Mouse (Mus musculus): ENCODE results near the gene Timm29. TPM values are rescaled to one million over a fixed set of nuclear protein-coding genes. Genes with fewer than 3 reads are reported as not detected.
"Not testable (repeated sequence)": the region's sequence is repeated elsewhere in the genome, so short reads cannot be mapped to it uniquely, and the experiment has no call there.

Gene Timm29
- total and polyA plus RNA-seq, 2 experiments from 2014 or later: 61.7 to 81.5 TPM

DNA sequence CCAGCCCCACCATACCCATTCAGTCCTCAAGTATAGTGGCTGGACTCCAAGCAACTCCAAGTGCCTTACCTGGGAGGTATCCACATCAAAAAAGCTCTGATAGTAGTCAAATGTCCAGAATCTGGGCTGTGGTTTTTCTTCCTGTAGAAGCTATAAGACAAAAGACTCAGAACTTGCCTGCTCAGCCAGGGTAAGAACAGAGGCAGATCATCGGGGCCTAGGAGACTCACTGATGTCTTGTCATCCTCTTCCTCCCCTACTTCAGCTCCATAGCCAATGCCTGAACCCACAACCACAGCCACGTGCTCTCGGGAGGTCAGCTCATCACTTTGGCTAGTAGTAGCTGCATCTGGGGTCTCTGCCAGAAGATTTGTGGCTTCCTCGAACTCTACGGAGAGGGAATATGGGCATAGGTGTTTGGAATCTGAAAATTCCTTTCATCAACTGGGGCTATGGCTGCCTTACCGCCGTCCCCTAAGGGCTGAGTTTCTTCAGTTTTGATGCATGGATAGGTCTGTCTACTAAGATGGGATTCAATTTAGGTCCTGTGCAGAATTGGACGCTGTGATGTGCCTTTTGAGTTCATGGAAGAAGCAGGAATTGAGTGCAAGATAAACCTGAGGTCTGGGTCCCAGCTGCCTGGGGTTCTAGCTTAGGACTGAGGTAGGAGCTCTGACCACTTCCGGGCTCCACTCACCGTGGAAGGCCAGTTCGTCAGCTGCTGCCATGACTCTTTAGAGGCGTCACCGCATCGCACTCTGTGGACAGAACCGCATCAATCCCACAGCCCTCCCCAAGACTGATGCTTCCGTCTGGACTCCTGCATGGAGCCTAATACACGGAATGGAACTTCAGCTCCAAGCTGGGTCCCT, 455 bp upstream of the Timm29 start:
- WGBS: 22% methylated on average over 17 of the region's 17 CpGs
- no peak for TF ChIP-seq CTCF (IDR thresholded peaks at IDR 0.05; ENCODE audit: low read depth)
- Histone ChIP-seq H3K4me2 (ENCODE audit: low read depth) (peak overlapping the region; percentile 96), H3K27me3 (ENCODE audit: insufficient read depth, low read length) (no peaks in the 10 kb centered on the region), H3K9me3 (ENCODE audit: low read length) (no peaks in the 10 kb centered on the region), H3K27ac (ENCODE audit: low read depth, low read length) (peak overlapping the region; percentile 74), H3K4me1 (ENCODE audit: insufficient read depth) (peaks cover 23% of the 10 kb centered on the region), H3K9ac (peak overlapping the region; percentile 76), H3K36me3 (ENCODE audit: insufficient read depth) (peaks cover 34% of the 10 kb centered on the region), H3K4me3 (ENCODE audit: low read depth, low read length) (peak overlapping the region; percentile 78)
- ATAC-seq (peak; percentile 60), DNase-seq (no peak)

DNA sequence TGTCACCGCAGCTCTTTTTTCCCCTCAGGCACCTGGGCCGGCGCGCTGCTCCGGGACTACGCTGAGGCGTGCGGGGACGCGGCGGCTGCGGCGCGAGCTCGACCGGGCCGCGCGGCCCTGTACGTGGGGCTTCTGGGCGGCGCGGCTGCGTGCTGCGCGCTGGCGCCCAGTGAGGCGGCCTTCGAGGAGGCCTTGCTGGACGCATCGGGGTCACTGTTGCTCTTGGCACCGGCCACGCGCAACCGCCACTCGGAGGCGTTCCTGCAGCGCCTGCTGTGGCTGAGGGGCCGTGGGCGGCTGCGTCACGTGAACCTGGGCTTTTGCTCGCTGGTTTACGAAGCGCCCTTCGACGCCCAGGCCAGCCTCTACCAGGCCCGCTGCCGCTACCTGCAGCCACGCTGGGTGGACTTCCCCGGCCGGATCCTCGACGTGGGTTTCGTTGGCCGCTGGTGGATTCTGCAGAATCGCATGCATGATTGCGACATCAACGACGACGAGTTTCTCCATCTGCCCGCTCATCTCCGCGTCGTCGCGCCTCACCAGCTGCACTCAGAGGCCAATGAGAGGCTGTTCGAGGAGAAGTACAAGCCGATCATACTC, 700 bp downstream of the Timm29 start:
- H3K9ac ChIP-seq: peak overlapping the region; percentile 76
- H3K4me1 ChIP-seq (ENCODE audit: insufficient read depth): peaks cover 23% of the 10 kb centered on the region
- H3K9me3 ChIP-seq (ENCODE audit: low read length): no peaks in the 10 kb centered on the region
- TF ChIP-seq CTCF (IDR thresholded peaks at IDR 0.05; ENCODE audit: low read depth): no peak
- ATAC-seq (peak; percentile 61), DNase-seq (no peak)
- 4% methylated on average over 63 of the region's 69 CpGs for WGBS
- H3K27ac ChIP-seq (ENCODE audit: low read depth, low read length): peak overlapping the region; percentile 90
- no peaks in the 10 kb centered on the region for H3K27me3 ChIP-seq (ENCODE audit: insufficient read depth, low read length)
- H3K4me2 ChIP-seq (ENCODE audit: low read depth): peak overlapping the region; percentile 96
- H3K36me3 ChIP-seq (ENCODE audit: insufficient read depth): peaks cover 27% of the 10 kb centered on the region
- peak overlapping the region; percentile 78 for H3K4me3 ChIP-seq (ENCODE audit: low read depth, low read length)

DNA sequence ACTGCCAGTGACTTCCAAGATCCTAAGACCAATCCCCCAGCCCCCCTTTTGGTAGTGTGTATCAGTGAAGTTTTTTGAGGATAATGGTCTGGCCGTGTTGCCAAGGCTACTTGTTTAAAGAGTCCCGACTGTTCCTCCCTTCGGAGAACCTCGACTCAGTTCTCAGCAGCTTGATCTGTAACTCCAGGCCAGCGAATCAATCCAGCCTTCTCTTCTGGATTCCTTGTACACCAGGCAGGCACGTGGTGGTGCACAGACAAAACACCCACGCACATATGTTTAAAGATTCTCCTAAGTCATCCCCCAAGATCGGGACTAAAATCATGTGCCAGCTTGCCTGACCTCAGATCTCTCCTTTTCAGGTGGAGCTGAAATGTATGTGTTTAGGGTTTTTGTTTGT, 1.8 kb downstream of the Timm29 start:
- H3K36me3 ChIP-seq (ENCODE audit: insufficient read depth): peaks cover 15% of the 10 kb centered on the region
- H3K9me3 ChIP-seq (ENCODE audit: low read length); H3K27ac ChIP-seq (ENCODE audit: low read depth, low read length); H3K27me3 ChIP-seq (ENCODE audit: insufficient read depth, low read length); ATAC-seq; H3K4me3 ChIP-seq (ENCODE audit: low read depth, low read length); H3K9ac ChIP-seq; DNase-seq: not testable (repeated sequence)
- 87% methylated on average over 8 of the region's 8 CpGs for WGBS
- peaks cover 23% of the 10 kb centered on the region for H3K4me1 ChIP-seq (ENCODE audit: insufficient read depth)
- peak overlapping the region; percentile 96 for H3K4me2 ChIP-seq (ENCODE audit: low read depth)

DNA sequence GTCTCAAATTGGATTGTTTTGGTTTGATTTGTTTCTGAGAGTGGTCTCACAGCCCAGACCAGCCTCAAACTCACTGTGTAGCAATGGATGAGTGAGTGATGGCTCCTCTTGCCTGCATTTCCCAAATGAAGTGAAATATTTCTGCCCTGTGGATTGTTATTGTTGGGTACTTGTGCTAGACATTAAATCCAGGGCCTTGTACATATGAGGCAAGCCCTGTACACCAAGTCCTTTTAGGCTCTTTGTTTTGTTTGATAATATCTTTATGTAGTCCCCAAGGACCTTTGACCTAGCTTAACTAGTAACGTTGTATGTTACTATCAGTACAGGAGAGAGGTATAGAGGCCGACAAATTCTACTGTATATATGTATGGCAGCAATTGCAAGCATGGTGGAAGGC, 2.3 kb downstream of the Timm29 start:
- WGBS: 91% methylated on average over 2 of the region's 2 CpGs
- no peak overlapping the region for H3K4me2 ChIP-seq (ENCODE audit: low read depth)
- no peak overlapping the region for H3K4me3 ChIP-seq (ENCODE audit: low read depth, low read length)
- H3K27me3 ChIP-seq (ENCODE audit: insufficient read depth, low read length): no peaks in the 10 kb centered on the region
- H3K36me3 ChIP-seq (ENCODE audit: insufficient read depth): peaks cover 11% of the 10 kb centered on the region
- no peak overlapping the region for H3K9ac ChIP-seq
- DNase-seq: no peak
- no peak for ATAC-seq
- no peak overlapping the region for H3K27ac ChIP-seq (ENCODE audit: low read depth, low read length)
- no peaks in the 10 kb centered on the region for H3K9me3 ChIP-seq (ENCODE audit: low read length)
- peaks cover 23% of the 10 kb centered on the region for H3K4me1 ChIP-seq (ENCODE audit: insufficient read depth)
- no peak for TF ChIP-seq CTCF (IDR thresholded peaks at IDR 0.05; ENCODE audit: low read depth)

DNA sequence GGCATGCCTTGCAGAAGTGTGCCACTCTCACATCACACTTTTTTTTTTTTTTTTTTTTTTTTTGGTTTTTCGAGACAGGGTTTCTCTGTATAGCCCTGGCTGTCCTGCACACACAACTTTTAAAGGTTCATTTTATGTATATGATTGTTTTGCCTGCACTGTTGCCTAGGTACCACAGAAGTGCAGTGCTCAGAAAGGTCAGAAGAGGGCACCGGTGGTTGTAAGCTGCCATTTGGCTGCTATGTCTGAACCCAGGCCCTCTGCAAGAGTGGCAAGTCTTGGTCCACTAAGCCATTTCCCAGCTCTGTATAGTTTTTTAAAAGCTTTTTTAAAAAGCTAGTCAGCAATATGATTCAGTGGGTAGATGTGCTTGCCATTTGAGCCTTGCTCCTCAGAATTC, 5.7 kb downstream of the Timm29 start:
- Histone ChIP-seq H3K4me3 (ENCODE audit: low read depth, low read length) (no peak overlapping the region), H3K9me3 (ENCODE audit: low read length) (no peaks in the 10 kb centered on the region), H3K27me3 (ENCODE audit: insufficient read depth, low read length) (no peaks in the 10 kb centered on the region), H3K4me1 (ENCODE audit: insufficient read depth) (peaks cover 15% of the 10 kb centered on the region), H3K36me3 (ENCODE audit: insufficient read depth) (peaks cover 5% of the 10 kb centered on the region), H3K9ac (no peak overlapping the region), H3K27ac (ENCODE audit: low read depth, low read length) (no peak overlapping the region), H3K4me2 (ENCODE audit: low read depth) (no peak overlapping the region)
- no peak for TF ChIP-seq CTCF (IDR thresholded peaks at IDR 0.05; ENCODE audit: low read depth)
- peak; percentile 17; the same call in 1 of the 2 replicates for ATAC-seq
- no peak for DNase-seq
- 64% methylated on average over 2 of the region's 2 CpGs for WGBS

DNA sequence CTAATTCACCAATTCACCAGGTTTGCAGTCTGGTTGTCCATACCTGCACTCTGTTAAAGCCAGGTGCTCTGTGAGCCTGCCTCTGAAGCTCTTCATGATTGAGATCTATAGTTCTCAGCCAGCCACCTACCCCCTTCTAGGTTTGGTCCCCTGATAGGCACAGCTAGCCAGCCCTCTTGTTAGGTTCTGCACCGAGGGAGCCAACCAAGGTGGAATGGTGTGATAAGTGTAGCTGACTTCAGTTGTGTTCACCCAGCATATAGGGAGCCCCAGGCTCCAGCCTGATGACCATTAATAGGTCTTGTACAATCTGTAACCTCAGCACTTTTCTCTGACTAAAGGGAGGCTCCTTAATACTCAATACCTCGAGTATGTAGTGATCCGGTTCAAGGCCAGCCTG, 7.7 kb downstream of the Timm29 start:
- H3K9me3 ChIP-seq (ENCODE audit: low read length): no peaks in the 10 kb centered on the region
- ATAC-seq (no peak), DNase-seq (no peak)
- TF ChIP-seq CTCF (IDR thresholded peaks at IDR 0.05; ENCODE audit: low read depth): no peak
- H3K4me3 ChIP-seq (ENCODE audit: low read depth, low read length): no peak overlapping the region
- peaks cover 5% of the 10 kb centered on the region for H3K36me3 ChIP-seq (ENCODE audit: insufficient read depth)
- H3K27ac ChIP-seq (ENCODE audit: low read depth, low read length): no peak overlapping the region
- no peak overlapping the region for H3K4me2 ChIP-seq (ENCODE audit: low read depth)
- no peaks in the 10 kb centered on the region for H3K27me3 ChIP-seq (ENCODE audit: insufficient read depth, low read length)
- H3K9ac ChIP-seq: no peak overlapping the region
- WGBS: 71% methylated on average over 3 of the region's 3 CpGs
- H3K4me1 ChIP-seq (ENCODE audit: insufficient read depth): peaks cover under 1% of the 10 kb centered on the region; the same call in 1 of the 2 replicates

DNA sequence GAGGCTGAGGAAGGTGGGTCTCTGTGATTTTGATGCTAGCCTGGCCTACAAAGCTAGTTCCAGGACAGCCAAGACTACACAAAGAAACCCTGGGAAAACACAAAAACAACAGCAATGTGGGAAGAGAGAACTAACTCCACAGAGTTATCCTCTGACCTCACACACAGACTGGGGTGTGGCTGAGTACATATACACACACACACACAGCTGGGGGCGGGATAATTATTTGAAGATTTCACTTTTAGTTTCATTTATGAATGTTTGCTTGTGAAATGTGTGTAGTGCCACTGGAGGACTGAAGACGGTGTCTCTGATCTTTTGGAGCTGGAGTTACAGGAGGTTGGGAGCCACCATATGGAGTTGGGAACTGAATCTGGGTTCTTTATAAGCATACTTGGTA, 8.6 kb downstream of the Timm29 start:
- no peak overlapping the region for H3K27ac ChIP-seq (ENCODE audit: low read depth, low read length)
- H3K9me3 ChIP-seq (ENCODE audit: low read length): no peaks in the 10 kb centered on the region
- ATAC-seq: no peak
- H3K36me3 ChIP-seq (ENCODE audit: insufficient read depth): peaks cover 5% of the 10 kb centered on the region; the same call in 1 of the 2 replicates
- no peaks in the 10 kb centered on the region for H3K4me1 ChIP-seq (ENCODE audit: insufficient read depth)
- no peak overlapping the region for H3K4me2 ChIP-seq (ENCODE audit: low read depth)
- no peak overlapping the region for H3K4me3 ChIP-seq (ENCODE audit: low read depth, low read length)
- no peak for TF ChIP-seq CTCF (IDR thresholded peaks at IDR 0.05; ENCODE audit: low read depth)
- H3K9ac ChIP-seq: no peak overlapping the region
- no peak for DNase-seq
- WGBS: 88% methylated on average over 2 of the region's 2 CpGs
- H3K27me3 ChIP-seq (ENCODE audit: insufficient read depth, low read length): no peaks in the 10 kb centered on the region

All from forebrain, postnatal 0 days (tissue).